Mouse (Mus musculus) midbrain, embryonic 10.5 days (tissue): ENCODE measurements around the gene Cep95. TPM values are rescaled to one million over a fixed set of nuclear protein-coding genes. Genes with fewer than 3 reads are reported as not detected.
"Not testable (repeated sequence)": the region's sequence is repeated elsewhere in the genome, so short reads cannot be mapped to it uniquely, and the experiment has no call there.

Experiments
- DNase-seq: peaks from one replicate; pipeline ENCODE4 v3.0.0-alpha.2; 2017; ENCODE audit warnings: low spot score
- H3K27ac ChIP-seq: fragments of 300-500 bp; sonication (generic); replicated peaks from 2 replicates; pipeline ENCODE4 v1.5.1; 2016; ENCODE audit warnings: mild to moderate bottlenecking
- H3K27me3 ChIP-seq: fragments of 300-500 bp; sonication (generic); 2 replicates; pipeline ENCODE4 v1.6.1; 2016; ENCODE audit warnings: low read depth, mild to moderate bottlenecking; ENCODE audit not compliant: poor library complexity, severe bottlenecking
- H3K36me3 ChIP-seq: fragments of 300-500 bp; sonication (generic); 2 replicates; pipeline ENCODE4 v1.6.1; 2016; ENCODE audit warnings: mild to moderate bottlenecking, moderate library complexity
- H3K4me1 ChIP-seq: fragments of 300-500 bp; sonication (generic); 2 replicates; pipeline ENCODE4 v1.6.1; 2016
- H3K4me3 ChIP-seq: fragments of 300-500 bp; sonication (generic); 2 replicates; pipeline ENCODE4 v1.5.1; 2016; ENCODE audit warnings: mild to moderate bottlenecking, moderate library complexity
- H3K9me3 ChIP-seq: fragments of 300-500 bp; sonication (generic); replicated peaks from 2 replicates; pipeline ENCODE4 v1.6.1; 2016; ENCODE audit warnings: mild to moderate bottlenecking
- WGBS: fragments of 180-500 bp; shearing (Covaris S2); methylation state at CpG from one replicate; pipeline ENCODE4 v1.1.7; 2016; 5-methylcytosine and 5-hydroxymethylcytosine counted together
- polyA plus RNA-seq: library from polyadenylated mRNA; unstranded; fragments of >200 nt; fragmentation: Nextera tagmentation; extraction: Ambion mirVana; gene quantifications from 2 replicates; pipeline ENCODE4 v1.2.1, GENCODE M21; 2016

Cep95 gene
- 18.0 and 19.1 TPM in 2 replicates for polyA plus RNA-seq

GRCm38 (mm10) chr11:106788775-106789459 lies at the start of gene Cep95, which contains the start of gene Ddx5:
Gene Cep95, plus strand, starts transcription at chr11:106789252.
Gene Ddx5, minus strand, starts transcription at chr11:106789185.
- Histone ChIP-seq H3K27me3 (no peaks in the 10 kb centered on the region), H3K4me3 (peak within 1 kb of the TSS; percentile 96), H3K27ac (peak within 1 kb of the TSS; percentile 100), H3K4me1 (peaks cover 30% of the 10 kb centered on the region), H3K9me3 (no peaks in the 10 kb centered on the region), H3K36me3 (peaks cover 64% of the 10 kb centered on the region)
- under 1% methylated on average over 58 of the region's 58 CpGs for WGBS
- DNase-seq: peak; percentile 98

- WGBS: 92% methylated on average over 8 of the region's 8 CpGs
- peaks cover 32% of the 10 kb centered on the region for H3K4me1 ChIP-seq
- H3K27ac ChIP-seq, H3K27me3 ChIP-seq, H3K9me3 ChIP-seq, H3K36me3 ChIP-seq, DNase-seq, H3K4me3 ChIP-seq: not testable (repeated sequence)
These were observed 48.3 kb upstream of the Cep95 start for GRCm38 (mm10) chr11:106740724-106741123.

GRCm38 (mm10) chr11:106741232-106741631 lies 47.8 kb upstream of the Cep95 start:
- peak; percentile 53 for DNase-seq
- H3K27me3 ChIP-seq: peaks cover 5% of the 10 kb centered on the region; the same call in 1 of the 2 replicates
- H3K36me3 ChIP-seq: no peaks in the 10 kb centered on the region
- WGBS: 57% methylated on average over 6 of the region's 6 CpGs
- H3K27ac ChIP-seq: no peak overlapping the region
- H3K9me3 ChIP-seq: no peaks in the 10 kb centered on the region
- no peak overlapping the region for H3K4me3 ChIP-seq
- peaks cover 27% of the 10 kb centered on the region for H3K4me1 ChIP-seq

- no peaks in the 10 kb centered on the region for H3K9me3 ChIP-seq
- no peak overlapping the region for H3K4me3 ChIP-seq
- H3K36me3 ChIP-seq: no peaks in the 10 kb centered on the region
- no peak for DNase-seq
- WGBS: 88% methylated on average over 3 of the region's 3 CpGs
- no peak overlapping the region for H3K27ac ChIP-seq
- H3K4me1 ChIP-seq: peaks cover 21% of the 10 kb centered on the region
- peaks cover 5% of the 10 kb centered on the region; the same call in 1 of the 2 replicates for H3K27me3 ChIP-seq
These were observed 47.2 kb upstream of the Cep95 start for GRCm38 (mm10) chr11:106741826-106742225.

GRCm38 (mm10) chr11:106742388-106742841 lies 46.6 kb upstream of the Cep95 start:
- no peak overlapping the region for H3K4me3 ChIP-seq
- WGBS: 55% methylated on average over 6 of the region's 6 CpGs
- no peak for DNase-seq

GRCm38 (mm10) chr11:106744949-106745348 lies 44.1 kb upstream of the Cep95 start:
- H3K27me3 ChIP-seq: no peaks in the 10 kb centered on the region

More at GRCm38 (mm10) chr11:106742388-106742841, 46.6 kb upstream of the Cep95 start:
- peaks cover 3% of the 10 kb centered on the region; the same call in 1 of the 2 replicates for H3K9me3 ChIP-seq
- no peak overlapping the region for H3K27ac ChIP-seq
- no peaks in the 10 kb centered on the region for H3K36me3 ChIP-seq
- H3K27me3 ChIP-seq: peaks cover 5% of the 10 kb centered on the region; the same call in 1 of the 2 replicates
- H3K4me1 ChIP-seq: peaks cover 15% of the 10 kb centered on the region

GRCm38 (mm10) chr11:106749557-106750120 lies 39.4 kb upstream of the Cep95 start:
- H3K27ac ChIP-seq, H3K27me3 ChIP-seq, DNase-seq, H3K36me3 ChIP-seq, H3K4me3 ChIP-seq, H3K9me3 ChIP-seq, H3K4me1 ChIP-seq: not testable (repeated sequence)
- WGBS: 92% methylated on average over 7 of the region's 7 CpGs

More at GRCm38 (mm10) chr11:106744949-106745348, 44.1 kb upstream of the Cep95 start:
- Histone ChIP-seq H3K36me3 (no peaks in the 10 kb centered on the region), H3K9me3 (peaks cover 5% of the 10 kb centered on the region; the same call in 1 of the 2 replicates), H3K27ac (no peak overlapping the region), H3K4me1 (peaks cover 8% of the 10 kb centered on the region), H3K4me3 (no peak overlapping the region)
- WGBS: 91% methylated on average over 5 of the region's 5 CpGs
- no peak for DNase-seq

- Histone ChIP-seq H3K27me3 (no peaks in the 10 kb centered on the region), H3K36me3 (no peaks in the 10 kb centered on the region), H3K9me3 (peaks cover 5% of the 10 kb centered on the region; the same call in 1 of the 2 replicates), H3K4me1 (no peaks in the 10 kb centered on the region), H3K4me3 (no peak within 1 kb of the TSS), H3K27ac (no peak within 1 kb of the TSS)
- 92% methylated on average over 13 of the region's 13 CpGs for WGBS
- no peak for DNase-seq
These were observed 38.8 kb upstream of the Cep95 start, which contains the start of gene Pecam1 for GRCm38 (mm10) chr11:106750121-106750751. Gene Pecam1, minus strand, starts transcription at chr11:106750628.

- 92% methylated on average over 17 of the region's 17 CpGs for WGBS
These were observed 37.7 kb upstream of the Cep95 start, which contains the start of gene Milr1 for GRCm38 (mm10) chr11:106751039-106752018. Gene Milr1, plus strand, starts transcription at chr11:106751226.

GRCm38 (mm10) chr11:106752103-106752502 lies 36.9 kb upstream of the Cep95 start:
- no peak for DNase-seq
- Histone ChIP-seq H3K4me3 (no peak overlapping the region), H3K4me1 (no peaks in the 10 kb centered on the region), H3K36me3 (no peaks in the 10 kb centered on the region), H3K9me3 (peaks cover 5% of the 10 kb centered on the region; the same call in 1 of the 2 replicates), H3K27me3 (no peaks in the 10 kb centered on the region), H3K27ac (no peak overlapping the region)
- WGBS: 92% methylated on average over 7 of the region's 7 CpGs

More at GRCm38 (mm10) chr11:106751039-106752018, 37.7 kb upstream of the Cep95 start, which contains the start of gene Milr1:
- no peaks in the 10 kb centered on the region for H3K27me3 ChIP-seq
- H3K4me1 ChIP-seq: no peaks in the 10 kb centered on the region
- no peaks in the 10 kb centered on the region for H3K36me3 ChIP-seq
- DNase-seq: no peak
- H3K4me3 ChIP-seq: no peak within 1 kb of the TSS
- peaks cover 5% of the 10 kb centered on the region; the same call in 1 of the 2 replicates for H3K9me3 ChIP-seq
- H3K27ac ChIP-seq: no peak within 1 kb of the TSS

GRCm38 (mm10) chr11:106753314-106753713 lies 35.7 kb upstream of the Cep95 start:
- H3K36me3 ChIP-seq: no peaks in the 10 kb centered on the region
- no peak for DNase-seq
- H3K4me3 ChIP-seq: no peak overlapping the region
- no peaks in the 10 kb centered on the region for H3K9me3 ChIP-seq
- no peak overlapping the region for H3K27ac ChIP-seq
- no peaks in the 10 kb centered on the region for H3K4me1 ChIP-seq
- 90% methylated on average over 6 of the region's 6 CpGs for WGBS
- no peaks in the 10 kb centered on the region for H3K27me3 ChIP-seq
